Mouse (Mus musculus) midbrain, embryonic 11.5 days (tissue): ENCODE measurements at regions not wholly inside any gene's neighbourhood (a gene's known extent, or its start where the extent isn't known, plus 50 kb on each side); places are given as distances from the start of the nearest gene placed in this dataset.

Experiments
- ATAC-seq: fragments of 200-750 bp; cut with Nextera tagmentation; 2 replicates; pipeline ENCODE4 v1.8.0; 2017; ENCODE audit warnings: moderate TSS enrichment, moderate library complexity; ENCODE audit not compliant: low FRiP score
- DNase-seq: peaks from one replicate; pipeline ENCODE4 v3.0.0; 2015; ENCODE audit warnings: low spot score; ENCODE audit errors: missing footprints
- H3K27ac ChIP-seq: fragments of 300-500 bp; sonication (generic); 2 replicates; pipeline ENCODE4 v1.5.1; 2014; ENCODE audit warnings: low read depth, low read length
- H3K27me3 ChIP-seq: fragments of 300-500 bp; sonication (generic); 2 replicates; pipeline ENCODE4 v1.6.1; 2014; ENCODE audit warnings: mild to moderate bottlenecking, low read length, moderate library complexity, mixed read lengths; ENCODE audit not compliant: control insufficient read depth, insufficient read depth
- H3K36me3 ChIP-seq: fragments of 300-500 bp; sonication (generic); 2 replicates; pipeline ENCODE4 v1.6.1; 2014; ENCODE audit warnings: mild to moderate bottlenecking, low read length, moderate library complexity, mixed read lengths; ENCODE audit not compliant: control insufficient read depth, insufficient read depth
- H3K4me1 ChIP-seq: fragments of 300-500 bp; sonication (generic); 2 replicates; pipeline ENCODE4 v1.6.1; 2014; ENCODE audit warnings: low read length; ENCODE audit not compliant: control insufficient read depth, insufficient read depth
- H3K4me2 ChIP-seq: fragments of 300-500 bp; sonication (generic); 2 replicates; pipeline ENCODE4 v1.6.1; 2014; ENCODE audit warnings: mild to moderate bottlenecking, moderate library complexity
- H3K4me3 ChIP-seq: fragments of 300-500 bp; sonication (generic); 2 replicates; pipeline ENCODE4 v1.5.1; 2014; ENCODE audit warnings: low read depth, low read length
- H3K9ac ChIP-seq: fragments of 300-500 bp; sonication (generic); 2 replicates; pipeline ENCODE4 v1.6.1; 2014; ENCODE audit warnings: low read length
- H3K9me3 ChIP-seq: fragments of 300-500 bp; sonication (generic); 2 replicates; pipeline ENCODE4 v1.6.1; 2016; ENCODE audit warnings: low read length; ENCODE audit not compliant: control insufficient read depth
- WGBS: fragments of 180-500 bp; shearing (Covaris S2); extraction: QIAGEN DNeasy Blood & Tissue Kit; methylation state at CpG from one replicate; pipeline ENCODE4 v1.1.7; 2014; 5-methylcytosine and 5-hydroxymethylcytosine counted together

GRCm38 (mm10) chr3:61064720-61065119 is 62.1 kb downstream of the P2ry1 start:
- no peak overlapping the region for H3K4me2 ChIP-seq
- no peaks in the 10 kb centered on the region for H3K27me3 ChIP-seq
- H3K27ac ChIP-seq, result no peak overlapping the region
- ATAC-seq (no peak), DNase-seq (no peak)
- H3K9me3 ChIP-seq, result no peaks in the 10 kb centered on the region
- H3K4me3 ChIP-seq, result no peak overlapping the region
- WGBS, result 67% methylated on average over 1 of the region's 1 CpGs
- H3K9ac ChIP-seq, result no peak overlapping the region
- no peaks in the 10 kb centered on the region for H3K36me3 ChIP-seq
- no peaks in the 10 kb centered on the region for H3K4me1 ChIP-seq

GRCm38 (mm10) chr3:61067067-61067466 is 64.5 kb downstream of the P2ry1 start:
- no peaks in the 10 kb centered on the region for H3K36me3 ChIP-seq
- WGBS, result 64% methylated on average over 1 of the region's 1 CpGs
- no peak overlapping the region for H3K27ac ChIP-seq
- ATAC-seq (no peak), DNase-seq (no peak)
- H3K27me3 ChIP-seq, result no peaks in the 10 kb centered on the region
- no peak overlapping the region for H3K4me3 ChIP-seq
- no peak overlapping the region for H3K9ac ChIP-seq
- no peak overlapping the region for H3K4me2 ChIP-seq
- H3K9me3 ChIP-seq, result no peaks in the 10 kb centered on the region
- no peaks in the 10 kb centered on the region for H3K4me1 ChIP-seq

- Histone ChIP-seq H3K4me1 (no peaks in the 10 kb centered on the region), H3K9me3 (no peaks in the 10 kb centered on the region), H3K27ac (no peak overlapping the region), H3K36me3 (no peaks in the 10 kb centered on the region), H3K4me2 (no peak overlapping the region), H3K9ac (no peak overlapping the region), H3K4me3 (no peak overlapping the region), H3K27me3 (no peaks in the 10 kb centered on the region)
- no peak for ATAC-seq
- DNase-seq, result no peak
These were observed 65.6 kb downstream of the P2ry1 start for GRCm38 (mm10) chr3:61068229-61068628.

GRCm38 (mm10) chr3:61071041-61071440 is 68.4 kb downstream of the P2ry1 start:
- H3K4me3 ChIP-seq, result no peak overlapping the region
- H3K9ac ChIP-seq, result no peak overlapping the region
- ATAC-seq, result no peak
- H3K4me1 ChIP-seq, result no peaks in the 10 kb centered on the region
- WGBS, result 91% methylated on average over 1 of the region's 1 CpGs
- no peak for DNase-seq
- no peak overlapping the region for H3K27ac ChIP-seq
- no peaks in the 10 kb centered on the region for H3K27me3 ChIP-seq
- H3K9me3 ChIP-seq, result no peaks in the 10 kb centered on the region
- no peak overlapping the region for H3K4me2 ChIP-seq
- H3K36me3 ChIP-seq, result no peaks in the 10 kb centered on the region

GRCm38 (mm10) chr3:61072330-61072729 is 69.7 kb downstream of the P2ry1 start:
- Histone ChIP-seq H3K27me3 (no peaks in the 10 kb centered on the region), H3K4me1 (no peaks in the 10 kb centered on the region), H3K36me3 (no peaks in the 10 kb centered on the region), H3K9me3 (no peaks in the 10 kb centered on the region), H3K4me3 (no peak overlapping the region), H3K9ac (no peak overlapping the region), H3K27ac (no peak overlapping the region), H3K4me2 (no peak overlapping the region)
- ATAC-seq (no peak), DNase-seq (no peak)
- 78% methylated on average over 1 of the region's 1 CpGs for WGBS

GRCm38 (mm10) chr3:61073103-61073502 is 70.5 kb downstream of the P2ry1 start:
- Histone ChIP-seq H3K27ac (no peak overlapping the region), H3K27me3 (no peaks in the 10 kb centered on the region), H3K9me3 (no peaks in the 10 kb centered on the region), H3K9ac (no peak overlapping the region), H3K4me1 (no peaks in the 10 kb centered on the region), H3K4me3 (no peak overlapping the region), H3K36me3 (no peaks in the 10 kb centered on the region), H3K4me2 (no peak overlapping the region)
- ATAC-seq (no peak), DNase-seq (no peak)
- 94% methylated on average over 1 of the region's 1 CpGs for WGBS

GRCm38 (mm10) chr3:61073806-61074205 is 71.2 kb downstream of the P2ry1 start:
- no peaks in the 10 kb centered on the region for H3K36me3 ChIP-seq
- no peaks in the 10 kb centered on the region for H3K9me3 ChIP-seq
- H3K4me2 ChIP-seq, result no peak overlapping the region
- no peak overlapping the region for H3K27ac ChIP-seq
- ATAC-seq, result no peak
- no peak overlapping the region for H3K4me3 ChIP-seq
- H3K27me3 ChIP-seq, result no peaks in the 10 kb centered on the region
- H3K4me1 ChIP-seq, result no peaks in the 10 kb centered on the region
- no peak for DNase-seq
- no peak overlapping the region for H3K9ac ChIP-seq
- 81% methylated on average over 4 of the region's 4 CpGs for WGBS

GRCm38 (mm10) chr3:61075839-61076238 is 73.2 kb downstream of the P2ry1 start:
- DNase-seq, result no peak
- no peak overlapping the region for H3K27ac ChIP-seq
- H3K27me3 ChIP-seq, result no peaks in the 10 kb centered on the region
- WGBS, result 55% methylated on average over 2 of the region's 2 CpGs
- H3K4me1 ChIP-seq, result no peaks in the 10 kb centered on the region
- H3K9ac ChIP-seq, result no peak overlapping the region
- H3K9me3 ChIP-seq, result no peaks in the 10 kb centered on the region
- ATAC-seq, result no peak
- no peak overlapping the region for H3K4me2 ChIP-seq
- no peaks in the 10 kb centered on the region for H3K36me3 ChIP-seq
- H3K4me3 ChIP-seq, result no peak overlapping the region

GRCm38 (mm10) chr3:61089931-61090330 is 87.3 kb downstream of the P2ry1 start:
- no peak overlapping the region for H3K27ac ChIP-seq
- no peak overlapping the region for H3K9ac ChIP-seq
- H3K9me3 ChIP-seq, result no peaks in the 10 kb centered on the region
- no peak overlapping the region for H3K4me3 ChIP-seq
- no peaks in the 10 kb centered on the region for H3K27me3 ChIP-seq
- H3K4me1 ChIP-seq, result no peaks in the 10 kb centered on the region
- H3K4me2 ChIP-seq, result no peak overlapping the region
- H3K36me3 ChIP-seq, result no peaks in the 10 kb centered on the region
- no peak for DNase-seq
- no peak for ATAC-seq
- WGBS, result 93% methylated on average over 1 of the region's 1 CpGs

- no peaks in the 10 kb centered on the region for H3K4me1 ChIP-seq
- no peaks in the 10 kb centered on the region for H3K9me3 ChIP-seq
- H3K4me3 ChIP-seq, result no peak overlapping the region
- H3K36me3 ChIP-seq, result no peaks in the 10 kb centered on the region
- no peaks in the 10 kb centered on the region for H3K27me3 ChIP-seq
- WGBS, result 91% methylated on average over 2 of the region's 2 CpGs
- no peak overlapping the region for H3K4me2 ChIP-seq
- no peak overlapping the region for H3K27ac ChIP-seq
- H3K9ac ChIP-seq, result no peak overlapping the region
- ATAC-seq, result no peak
- no peak for DNase-seq
These were observed 89.4 kb downstream of the P2ry1 start for GRCm38 (mm10) chr3:61092031-61092430.
